Mouse (Mus musculus) thymus, postnatal 10 days (tissue): ENCODE data around the gene Nckap5l.

Experiments used
- DNase-seq, 2 experiments: peaks; one replicate each; pipeline ENCODE4 v3.0.0; 2021; ENCODE audit warnings: low spot score in 2 of 2

Nckap5l gene

DNA sequence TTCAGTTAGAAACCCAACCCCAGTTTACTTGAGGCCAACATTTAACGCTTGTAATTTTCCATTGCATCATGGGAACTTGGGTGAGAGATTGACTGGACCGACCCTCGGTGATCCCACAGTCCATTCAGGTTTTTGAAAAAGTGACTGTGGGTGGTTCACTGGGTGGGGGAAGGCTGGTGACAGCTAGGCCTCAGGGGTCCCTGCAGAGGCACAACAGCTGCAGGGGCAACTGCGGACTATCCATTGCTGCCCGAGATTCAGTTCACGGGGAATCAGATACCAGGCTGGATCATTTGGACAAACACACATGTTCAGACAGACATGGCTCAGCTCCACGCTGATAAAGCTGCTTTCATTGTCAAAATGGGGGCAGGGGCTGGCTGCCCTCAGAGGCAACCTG lies 26.0 kb downstream of the Nckap5l start:
- no peak for DNase-seq

DNA sequence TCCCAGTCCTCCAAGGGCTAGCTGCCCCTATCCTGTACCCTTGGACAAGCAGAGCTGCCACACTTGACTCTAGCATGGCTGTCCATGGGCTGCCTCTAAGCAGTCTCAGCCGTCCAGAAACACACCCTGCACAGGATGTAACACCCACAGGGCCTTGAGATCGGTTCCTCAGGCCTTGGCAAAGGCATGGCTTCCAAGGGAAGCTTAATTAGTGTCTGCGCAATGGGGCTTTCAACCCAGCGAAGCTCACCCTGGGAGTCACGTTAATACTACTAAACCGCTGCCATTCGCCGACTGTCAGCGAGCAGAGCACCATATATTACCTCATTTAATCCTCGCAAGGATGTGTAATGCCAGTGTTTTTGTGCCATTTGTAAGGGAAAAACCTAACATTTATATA lies 26.5 kb downstream of the Nckap5l start:
- no peak for DNase-seq

- no peak for DNase-seq
Measured at GRCm38 (mm10) chr15:99430394-99430793, 27.2 kb downstream of the Nckap5l start.

- no peak for DNase-seq
Measured at GRCm38 (mm10) chr15:99423884-99424283, 33.7 kb downstream of the Nckap5l start.

- DNase-seq = no peak
Measured at GRCm38 (mm10) chr15:99423131-99423530, 34.4 kb downstream of the Nckap5l start.

GRCm38 (mm10) chr15:99422551-99422950 lies 35.0 kb downstream of the Nckap5l start:
- DNase-seq = no peak

- no peak for DNase-seq
Measured at GRCm38 (mm10) chr15:99421676-99422075, 35.9 kb downstream of the Nckap5l start.

DNA sequence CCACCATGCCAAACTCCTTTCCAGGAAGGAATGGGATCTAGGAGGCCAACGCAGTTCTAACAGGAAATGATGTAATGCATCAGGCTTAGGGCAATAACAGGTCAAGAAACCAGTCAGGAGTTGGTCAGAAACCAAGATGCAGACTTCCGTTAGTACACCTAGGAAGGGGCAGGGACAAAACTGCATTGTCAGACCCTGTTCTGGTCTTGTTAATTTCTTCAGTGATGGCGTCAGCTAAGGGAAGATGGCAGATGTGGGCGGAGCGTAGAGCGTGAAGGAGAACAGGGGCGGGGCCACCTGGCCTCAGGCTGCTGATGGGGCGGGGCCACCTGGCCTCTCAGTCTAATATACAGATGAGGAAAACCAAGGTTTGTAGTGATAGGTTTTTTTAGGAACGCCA lies 36.4 kb downstream of the Nckap5l start:
- no peak for DNase-seq

DNA sequence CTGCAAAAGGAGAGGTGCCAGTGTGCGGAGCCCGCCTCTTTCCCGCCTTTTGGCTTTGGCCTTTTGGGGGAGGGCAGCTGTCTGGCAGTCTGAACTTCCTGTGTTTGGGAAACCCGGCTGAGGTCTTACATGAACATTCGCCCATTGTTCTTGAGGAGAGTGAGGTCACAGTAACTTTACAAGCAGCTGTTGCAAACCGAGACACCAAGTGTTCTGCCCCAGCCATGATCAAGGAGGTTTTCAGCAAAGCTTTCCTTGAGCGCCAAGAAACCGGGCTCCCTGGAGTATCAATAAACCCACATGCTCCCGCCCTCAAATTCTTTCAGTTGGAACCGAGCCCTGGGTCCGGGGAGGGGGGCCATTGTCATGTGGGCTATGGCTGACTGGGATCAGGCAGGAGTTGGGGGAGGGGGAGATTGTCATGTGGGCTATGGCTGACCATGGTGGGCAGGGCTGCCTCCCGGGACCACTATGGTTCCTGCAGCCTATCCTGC lies 37.0 kb downstream of the Nckap5l start:
- peak in 1 of 2 experiments; percentile 12 for DNase-seq

DNA sequence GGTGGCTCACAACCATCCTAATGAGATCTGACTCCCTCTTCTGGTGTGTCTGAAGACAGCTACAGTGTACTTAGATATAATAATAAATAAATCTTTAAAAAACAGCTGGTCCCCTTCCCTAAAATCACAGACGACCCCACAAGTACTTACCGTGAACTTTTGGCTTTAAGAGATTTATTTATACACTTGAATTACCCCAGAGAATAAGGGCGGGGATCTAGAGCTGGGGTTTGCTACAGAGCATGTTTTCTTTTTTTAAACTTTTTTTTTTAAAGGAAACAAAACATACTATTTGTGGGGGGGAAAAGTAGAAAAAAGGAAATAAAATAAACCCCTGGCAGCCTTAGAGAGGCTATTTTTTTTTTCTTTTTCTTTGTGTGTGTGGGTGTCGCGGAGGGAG lies 37.4 kb downstream of the Nckap5l start:
- DNase-seq = no peak

- DNase-seq = no peak
Measured at GRCm38 (mm10) chr15:99417692-99418271, 39.8 kb downstream of the Nckap5l start.

- no peak for DNase-seq
Measured at GRCm38 (mm10) chr15:99416957-99417356, 40.6 kb downstream of the Nckap5l start.

GRCm38 (mm10) chr15:99416348-99416882 lies 41.1 kb downstream of the Nckap5l start:
- DNase-seq = peak; percentile 45 to 94

DNA sequence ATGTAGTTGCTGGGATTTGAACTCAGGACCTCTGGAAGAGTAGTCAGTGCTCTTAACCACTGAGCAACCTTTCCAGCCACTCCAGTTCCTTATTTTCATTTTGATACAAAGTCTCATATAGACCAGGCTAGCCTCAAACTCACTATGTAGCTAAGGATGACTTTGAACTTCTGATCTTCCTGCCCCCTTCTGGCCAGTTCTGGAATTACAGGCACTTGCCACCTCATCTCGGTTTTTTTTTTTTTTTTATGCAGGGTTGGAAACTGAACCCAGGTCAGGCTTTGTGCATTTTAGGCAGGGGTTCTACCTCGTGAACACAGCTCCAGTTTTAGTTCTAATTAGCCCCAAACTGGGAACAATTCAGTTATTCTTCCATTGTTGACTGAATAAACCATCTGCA lies 41.8 kb downstream of the Nckap5l start:
- DNase-seq = peak; percentile 21 to 71

DNA sequence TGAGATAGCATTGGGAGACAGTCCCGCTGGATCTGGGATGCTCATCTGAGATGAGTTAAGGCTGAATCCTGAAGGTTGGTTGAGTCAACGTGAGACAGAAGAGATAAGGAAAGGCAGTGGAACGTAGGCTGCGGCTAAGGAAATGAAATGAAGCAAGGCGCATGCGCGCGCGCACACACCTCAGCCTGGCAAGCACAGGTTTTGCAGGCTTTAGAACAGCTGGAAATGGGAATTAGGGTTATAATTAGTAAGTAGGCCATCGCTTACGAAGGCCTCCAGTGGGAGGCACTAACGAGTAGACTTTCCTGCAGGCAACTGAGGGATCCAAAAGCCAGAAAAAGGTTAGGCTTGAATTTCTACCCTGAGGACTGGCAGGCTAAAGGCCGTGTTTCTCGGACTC lies 45.8 kb downstream of the Nckap5l start:
- no peak for DNase-seq

- no peak for DNase-seq
Measured at GRCm38 (mm10) chr15:99408845-99409244, 48.7 kb downstream of the Nckap5l start.

GRCm38 (mm10) chr15:99406986-99407570 lies 50.5 kb downstream of the Nckap5l start:
- DNase-seq = no peak

DNA sequence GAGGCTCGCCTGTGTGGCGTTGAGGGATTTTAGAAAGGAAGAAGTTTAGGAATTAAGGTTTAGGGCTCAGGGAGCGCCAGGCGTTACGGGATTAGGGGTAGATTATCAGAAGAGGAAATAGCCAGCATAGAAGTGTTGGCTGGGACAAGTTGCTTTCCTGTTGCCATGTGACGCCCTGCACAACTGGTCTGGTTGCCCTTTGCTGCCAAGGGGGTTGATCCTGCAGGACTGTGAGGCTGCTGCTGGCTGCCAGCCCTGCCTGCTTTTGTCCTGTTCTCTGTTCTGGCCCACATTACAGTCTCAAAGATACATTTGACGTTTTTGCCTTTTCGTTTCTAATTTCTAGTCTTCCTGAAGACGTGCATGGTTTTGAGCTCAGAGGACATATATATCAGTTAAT lies 52.4 kb downstream of the Nckap5l start:
- no peak for DNase-seq

DNA sequence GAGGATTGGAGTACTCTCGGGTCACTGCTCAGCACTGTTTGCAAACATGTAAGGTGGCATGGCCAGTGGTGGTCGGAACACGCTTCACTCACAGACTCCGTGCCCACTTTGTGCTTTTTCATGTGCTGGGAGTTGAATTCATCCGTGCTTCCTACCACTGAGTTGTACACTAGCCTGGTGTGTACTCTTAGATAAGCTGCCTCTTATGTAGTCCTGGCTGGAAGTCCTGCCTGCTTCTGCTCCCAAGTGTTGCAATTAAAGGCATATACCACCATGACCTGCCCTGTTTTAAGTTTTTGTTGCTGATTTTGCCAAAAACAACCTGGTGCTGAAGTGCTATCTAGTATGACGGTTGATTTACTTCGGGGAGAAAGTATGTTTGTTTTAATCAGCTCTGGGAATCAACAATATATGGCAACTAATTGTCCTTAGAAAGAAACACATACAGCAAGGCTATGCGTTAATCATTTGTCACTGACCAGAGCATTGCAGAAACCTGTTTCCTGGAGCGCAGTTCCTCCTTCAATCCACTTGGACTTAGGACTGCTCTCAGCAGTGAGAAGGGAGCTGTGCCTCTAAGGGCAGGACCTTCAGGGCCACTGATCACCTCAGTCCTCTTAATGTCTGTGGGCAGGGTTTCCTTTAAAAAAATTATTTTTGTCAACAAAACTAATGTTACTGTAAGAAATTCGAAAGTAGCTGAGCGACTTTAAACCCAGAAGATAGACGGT lies 54.2 kb downstream of the Nckap5l start:
- no peak for DNase-seq

- DNase-seq = no peak
Measured at GRCm38 (mm10) chr15:99400602-99401001, 56.9 kb downstream of the Nckap5l start.

- DNase-seq = no peak
Measured at GRCm38 (mm10) chr15:99399503-99400245, 57.9 kb downstream of the Nckap5l start.

DNA sequence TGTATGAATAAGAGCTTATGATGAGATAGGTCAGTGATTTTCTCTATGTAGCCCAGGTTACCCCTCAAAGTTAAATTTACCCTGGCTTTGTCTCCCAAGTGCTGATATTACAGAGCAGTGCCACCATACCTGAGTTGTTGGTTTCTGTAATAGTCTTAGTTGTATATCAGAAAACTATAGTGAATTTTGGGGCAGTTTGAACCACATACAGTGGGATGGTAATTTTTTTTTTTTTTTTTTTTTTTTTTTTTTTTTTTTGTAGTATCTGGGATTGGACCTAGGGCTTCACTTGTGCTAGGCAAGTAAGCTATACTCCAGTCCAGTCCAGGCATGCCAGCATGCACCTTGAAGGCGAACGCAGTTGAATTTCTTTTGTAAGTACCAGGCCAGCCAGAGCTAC lies 59.9 kb downstream of the Nckap5l start:
- DNase-seq = no peak
